Mouse (Mus musculus) hematopoietic multipotent progenitor cell, adult 10-12 weeks (in vitro differentiated cells): ENCODE measurements around the gene Fgd5. TPM values are rescaled to one million over a fixed set of nuclear protein-coding genes. Genes with fewer than 3 reads are reported as not detected.

Experiments used
- polyA plus RNA-seq: library from polyadenylated mRNA; stranded (reverse); fragments of >175 nt; gene quantifications from 2 replicates; pipeline ENCODE4 v1.2.3, GENCODE M21; 2012; ENCODE audit warnings: low replicate concordance

Fgd5 gene
- 0.20 and 1.1 TPM in 2 replicates for polyA plus RNA-seq

DNA sequence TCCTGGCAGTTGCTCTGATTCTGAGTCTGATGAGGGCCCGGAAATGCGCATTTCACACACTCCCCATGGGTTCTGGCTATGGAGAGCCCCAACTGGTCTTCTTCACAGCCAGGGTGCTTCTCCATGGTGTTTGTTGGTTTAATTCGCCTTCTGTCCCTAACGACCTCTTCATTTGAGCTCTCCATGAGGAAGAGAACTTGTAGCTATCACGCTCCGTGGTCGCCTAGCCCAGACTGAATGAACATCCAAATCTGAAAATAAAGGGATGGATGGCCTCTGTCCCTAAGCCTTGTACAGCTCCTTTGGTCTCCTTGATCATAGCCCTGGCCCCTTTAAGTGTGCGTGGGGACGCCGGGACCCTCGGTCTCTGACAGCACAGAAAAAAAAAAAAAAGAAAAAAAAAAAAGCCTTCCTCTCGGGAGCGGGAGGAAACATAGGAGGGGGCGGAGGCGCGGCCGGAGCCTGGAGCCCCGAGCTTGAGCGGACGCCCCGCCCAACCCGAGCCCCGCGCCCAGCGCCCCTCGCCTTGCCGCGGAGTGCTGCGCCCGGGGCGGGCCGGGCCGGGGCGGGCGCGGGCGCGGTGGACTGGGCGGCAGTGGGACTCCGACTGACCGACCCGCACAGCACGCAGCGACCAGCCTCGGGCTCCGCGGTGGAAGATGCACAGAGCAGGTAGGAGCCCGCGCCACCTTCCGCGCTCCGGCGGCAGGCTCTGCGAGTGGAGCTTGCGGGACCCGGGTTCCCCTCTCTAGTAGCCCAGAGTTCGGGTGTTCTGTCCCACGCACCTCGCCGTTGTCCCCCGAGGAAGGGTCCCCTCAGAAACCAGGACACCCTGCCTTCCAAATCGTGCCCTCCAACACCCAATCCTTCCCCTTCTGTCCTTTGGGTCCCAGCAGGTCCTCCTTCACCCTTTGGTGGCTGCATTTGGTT lies at the start of gene Fgd5:
TSS of gene Fgd5 (plus strand) at position 508 of the 930 bp plus-strand sequence.

DNA sequence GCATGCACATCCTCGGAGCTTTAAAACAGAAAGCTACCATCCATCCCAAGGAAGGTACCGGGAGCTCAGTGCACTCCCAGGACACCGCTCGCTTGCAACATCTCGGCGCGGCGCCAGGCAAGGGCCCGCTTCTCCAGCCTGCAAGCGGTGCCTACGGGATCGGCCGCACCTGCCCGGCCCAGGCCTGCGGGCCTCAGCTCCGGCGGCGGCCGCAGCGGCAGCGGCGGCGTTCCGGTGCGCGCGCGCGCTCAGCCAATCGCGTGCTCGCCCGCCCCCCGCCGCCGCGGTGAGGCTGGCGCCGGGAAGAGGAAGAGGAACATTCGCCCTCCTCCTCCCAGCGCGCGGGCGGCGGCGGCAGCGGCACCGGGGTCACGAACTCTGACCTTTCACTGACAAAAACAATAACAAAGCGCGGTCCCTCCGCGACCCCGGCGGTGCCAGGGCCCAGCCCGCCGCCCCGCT lies 112.5 kb downstream of the Fgd5 start, which contains the start of gene Nr2c2:
TSS of gene Nr2c2 (plus strand) at position 261 of the 462 bp plus-strand sequence.

Other genes starting within 250 kb of the Fgd5 start
- gene Grip2, start 151.6 kb upstream of the Fgd5 start, polyA plus RNA-seq: 0.45 and 0.77 TPM in 2 replicates
- gene Ccdc174, start 100.8 kb upstream of the Fgd5 start, polyA plus RNA-seq: 6.1 and 9.5 TPM in 2 replicates
- 0.08 TPM in 1 of 2 replicates, not detected in the other for gene 4930590J08Rik, start 76.1 kb upstream of the Fgd5 start, polyA plus RNA-seq
- gene Nr2c2, start 112.5 kb downstream of the Fgd5 start, polyA plus RNA-seq: 7.2 and 11.1 TPM in 2 replicates
- 0.38 and 6.9 TPM in 2 replicates for gene Mrps25, start 205.2 kb downstream of the Fgd5 start, polyA plus RNA-seq
- 5.4 and 5.9 TPM in 2 replicates for gene Rbsn, start 236.0 kb downstream of the Fgd5 start, polyA plus RNA-seq